Mouse (Mus musculus) layer of hippocampus, postnatal 14 days (tissue): Measurements from ENCODE around the gene Mphosph8. TPM values are rescaled to one million over a fixed set of nuclear protein-coding genes. Genes with fewer than 3 reads are reported as not detected.

Experiments
- total RNA-seq, 2 experiments: library from RNA; stranded (reverse); gene quantifications; 2 replicates each; pipeline ENCODE4 v1.2.3; 2021

Gene Mphosph8
- total RNA-seq, 2 experiments from 2014 or later, result 42.9 to 43.8 TPM

Other genes starting within 250 kb of the Mphosph8 start
- 1 to 10 TPM; 3.1 to 3.7 TPM for gene Cenpj, start 92.8 kb upstream of the Mphosph8 start, total RNA-seq
- 1 to 10 TPM; 4.7 to 5.3 TPM for gene Parp4, start 92.6 kb upstream of the Mphosph8 start, total RNA-seq
- 10 to 100 TPM; 58.7 to 60.2 TPM for gene Pspc1, start 110.1 kb downstream of the Mphosph8 start, total RNA-seq
- gene Zmym5, start 143.5 kb downstream of the Mphosph8 start, total RNA-seq, result 10 to 100 TPM; 28.8 to 30.1 TPM
- 10 to 100 TPM; 88.0 to 91.7 TPM for gene Zmym2, start 218.4 kb downstream of the Mphosph8 start, total RNA-seq